Mouse (Mus musculus): Measurements from ENCODE around the gene Lrrn2.

GRCm38 (mm10) chr1:132945826-132946225 is 65.8 kb downstream of the Lrrn2 start:
- no peak for TF ChIP-seq POLR2A (IDR thresholded peaks at IDR 0.05; ENCODE audit: insufficient read length, low read depth)
- no peak for TF ChIP-seq TCF12 (IDR thresholded peaks at IDR 0.05; ENCODE audit: insufficient read depth, poor library complexity, severe bottlenecking)
- no peak for TF ChIP-seq MAX (IDR thresholded peaks at IDR 0.05; ENCODE audit: low read depth)
- TF ChIP-seq E2F4 (IDR thresholded peaks at IDR 0.05; ENCODE audit: insufficient read depth), result no peak
- no peak for TF ChIP-seq USF1 (IDR thresholded peaks at IDR 0.05; ENCODE audit: low read depth)
- no peak for TF ChIP-seq MYOD1 (IDR thresholded peaks at IDR 0.05; ENCODE audit: control insufficient read depth in 1 of 3, insufficient read length in 2 of 3, low read depth in 2 of 3)

All from myocyte (in vitro differentiated cells).